ENCODE assay signal across 21 mouse cellular contexts in genomic region chr9:119473608-119474164, GRCm38 (mm10). TPM values are rescaled to one million over a fixed set of nuclear protein-coding genes. Genes with fewer than 3 reads are reported as not detected.
DNase-seq lines count a peak whose midpoint lies in the region; ATAC-seq and TF ChIP-seq lines count a peak whose summit lies in the region.
"Had no signal": no experiment of that assay in that cellular context is flagged by ENCODE, and none has a peak within 500 bp of the region (broad histone marks: within the 10 kb centered on the region; RNA-seq: fewer than 3 reads in every experiment).

No protein-coding gene starts in this region.

- no peak overlapping the region for H3ac ChIP-seq in myocyte (ENCODE audit: control insufficient read depth, insufficient read length)

- no peak overlapping the region for H3K4me3 ChIP-seq in heart, embryonic 10.5 days
- H3K4me3 ChIP-seq in spleen, adult 2 months (ENCODE audit: extremely low read depth, insufficient read depth, insufficient read length) = no peak overlapping the region
- no peak overlapping the region for H3K4me3 ChIP-seq in myocyte
- H3K4me3 ChIP-seq in kidney, embryonic 14.5 days (ENCODE audit: low read length) = no peak overlapping the region
- H3K4me3 ChIP-seq: embryonic facial prominence, embryonic 12.5 days; forebrain, embryonic 15.5 days had no signal

- 67% methylated on average over 9 of the region's 9 CpGs for WGBS in heart, embryonic 10.5 days
- WGBS in spleen, adult 2 months = 76% methylated on average over 9 of the region's 9 CpGs
- WGBS in kidney, embryonic 14.5 days = 76% methylated on average over 9 of the region's 9 CpGs

- no peaks in the 10 kb centered on the region for H3K79me2 ChIP-seq in myocyte (ENCODE audit: control insufficient read depth, insufficient read depth)

- no peak for TF ChIP-seq POLR2A in spleen, adult 2 months (IDR thresholded peaks at IDR 0.05; ENCODE audit: low read depth, low read length)
- TF ChIP-seq POLR2A in myocyte (IDR thresholded peaks at IDR 0.05; ENCODE audit: insufficient read length, low read depth) = no peak

- H3K4me2 ChIP-seq in myocyte (ENCODE audit: low read depth) = peak overlapping the region; percentile 53
- no peak overlapping the region for H3K4me2 ChIP-seq in kidney, embryonic 14.5 days (replicated peaks; ENCODE audit: low read depth, low read length)
- H3K4me2 ChIP-seq: embryonic facial prominence, embryonic 12.5 days; forebrain, embryonic 15.5 days; heart, embryonic 11.5 days had no signal

- H3K27ac ChIP-seq in heart, embryonic 10.5 days = peak overlapping the region; percentile 81
- H3K27ac ChIP-seq in spleen, adult 2 months (ENCODE audit: insufficient read depth, low read length) = 0 out of 2 replicates have a peak overlapping the region, but pooled peaks have one; percentile 1
- H3K27ac ChIP-seq in kidney, embryonic 14.5 days (ENCODE audit: low read depth, low read length) = no peak overlapping the region
- H3K27ac ChIP-seq: embryonic facial prominence, embryonic 12.5 days; forebrain, embryonic 15.5 days; kidney, postnatal 0 days had no signal

- peaks cover 86% of the 10 kb centered on the region for H3K4me1 ChIP-seq in heart, embryonic 10.5 days
- H3K4me1 ChIP-seq in spleen, adult 2 months (ENCODE audit: control insufficient read depth, insufficient read depth, insufficient read length) = no peaks in the 10 kb centered on the region
- H3K4me1 ChIP-seq in kidney, embryonic 14.5 days (ENCODE audit: control insufficient read depth, insufficient read depth, low read length) = no peaks in the 10 kb centered on the region

- intact Hi-C loops in heart, postnatal 25 days (cut with DNase I) = loop anchor here (2.0 kb wide), 1 partner anchor 41 kb away; no protein-coding TSS in a partner anchor

- no peak for DNase-seq in heart, embryonic 10.5 days (ENCODE audit: low spot score)
- no peak for DNase-seq in heart, postnatal 25 days (ENCODE audit: low spot score)
- no peak for DNase-seq in spleen, adult 2 months (ENCODE audit: low read depth in 1 of 2, low spot score in 2 of 2)
- DNase-seq in spleen, adult 18-20 months = no peak
- peak; percentile 55 for DNase-seq in Muller cell, postnatal 12 days (ENCODE audit: inconsistent ontology term)
- DNase-seq in B cell, adult 2 months = no peak
- DNase-seq: adrenal gland, postnatal 10 days; cerebellum, adult 18-20 months; cerebellum, adult 9-11 months; cerebellum, postnatal 36 days; gastrocnemius, postnatal 14 days; heart, adult 11 months had no signal

- no peak for ATAC-seq in kidney, embryonic 14.5 days (ENCODE audit: low FRiP score, low TSS enrichment)
- ATAC-seq: forebrain, embryonic 15.5 days; hindbrain, embryonic 16.5 days; inflammation-experienced regulatory T-cells, adult 6 months; intestine, postnatal 0 days had no signal

- no peaks in the 10 kb centered on the region for H3K9me3 ChIP-seq in heart, embryonic 10.5 days
- no peaks in the 10 kb centered on the region for H3K9me3 ChIP-seq in kidney, embryonic 14.5 days (ENCODE audit: control insufficient read depth, low read length)
- H3K9me3 ChIP-seq: embryonic facial prominence, embryonic 12.5 days; forebrain, embryonic 15.5 days had no signal

- H3K9ac ChIP-seq in kidney, embryonic 14.5 days (ENCODE audit: low read depth, low read length) = no peak overlapping the region
- H3K9ac ChIP-seq: embryonic facial prominence, embryonic 12.5 days; forebrain, embryonic 15.5 days had no signal

- H3K27me3 ChIP-seq in heart, embryonic 10.5 days (ENCODE audit: insufficient read depth, poor library complexity, severe bottlenecking) = peaks cover 4% of the 10 kb centered on the region; the same call in 1 of the 2 replicates
- H3K27me3 ChIP-seq in spleen, adult 2 months (ENCODE audit: control insufficient read depth, insufficient read depth, low read length) = no peaks in the 10 kb centered on the region
- H3K27me3 ChIP-seq in myocyte (ENCODE audit: control insufficient read depth, insufficient read depth, insufficient read length) = no peaks in the 10 kb centered on the region
- no peaks in the 10 kb centered on the region for H3K27me3 ChIP-seq in kidney, embryonic 14.5 days (ENCODE audit: control insufficient read depth, insufficient read depth, low read length)
- H3K27me3 ChIP-seq: embryonic facial prominence, embryonic 12.5 days; forebrain, embryonic 15.5 days had no signal

- H3K36me3 ChIP-seq in heart, embryonic 10.5 days = no peaks in the 10 kb centered on the region
- no peaks in the 10 kb centered on the region for H3K36me3 ChIP-seq in spleen, adult 2 months (ENCODE audit: control insufficient read depth, insufficient read depth, low read length)
- no peaks in the 10 kb centered on the region for H3K36me3 ChIP-seq in myocyte (ENCODE audit: control insufficient read depth, insufficient read depth)
- H3K36me3 ChIP-seq in kidney, embryonic 14.5 days (ENCODE audit: control insufficient read depth, insufficient read depth, low read length) = no peaks in the 10 kb centered on the region
- H3K36me3 ChIP-seq: embryonic facial prominence, embryonic 12.5 days; forebrain, embryonic 15.5 days had no signal

- no peak for TF ChIP-seq CTCF in spleen, adult 2 months (IDR thresholded peaks at IDR 0.05; ENCODE audit: extremely low read depth, insufficient read depth, insufficient read length, insufficient replicate concordance)

TF ChIP-seq in myocyte, 11 proteins besides CTCF, POLR2A, EP300 and RAD21:
- no peak for TF ChIP-seq POLR2AphosphoS2 (IDR thresholded peaks at IDR 0.05; ENCODE audit: insufficient read length, low read depth)
- TF ChIP-seq CEBPB (IDR thresholded peaks at IDR 0.05; ENCODE audit: insufficient read depth, poor library complexity, severe bottlenecking) = peak; percentile 65; the same call in 1 of the 2 replicates
- no peak for TF ChIP-seq MAX (IDR thresholded peaks at IDR 0.05; ENCODE audit: low read depth)
- no peak for TF ChIP-seq E2F4 (IDR thresholded peaks at IDR 0.05; ENCODE audit: insufficient read depth)
- TF ChIP-seq USF1 (IDR thresholded peaks at IDR 0.05; ENCODE audit: low read depth) = no peak
- TF ChIP-seq MYOD1 (IDR thresholded peaks at IDR 0.05; ENCODE audit: control insufficient read depth in 1 of 3, insufficient read length in 2 of 3, low read depth in 2 of 3) = peak in 1 of 3 experiments; percentile 46

RNA-seq across cellular contexts. Expression of gene Exog, which starts 28.9 kb away (rescaled TPM):
- polyA plus RNA-seq in heart, embryonic 10.5 days (2016; fragmentation: Nextera tagmentation; extraction: Ambion mirVana) = 16.2 and 25.0 TPM in 2 replicates
- 1 to 10 TPM; 2.4 to 2.5 TPM for total RNA-seq in heart, postnatal 25 days (2021)
- 1.9 and 2.2 TPM in 2 replicates for polyA plus RNA-seq in spleen, adult 2 months (2012; rRNA removed)
- polyA plus RNA-seq in myocyte (2012; fragmentation: generic; extraction: Trizol) = 4.0 TPM
- polyA plus RNA-seq in kidney, embryonic 14.5 days (2014; fragmentation: Nextera tagmentation; extraction: Ambion mirVana) = 21.4 and 27.8 TPM in 2 replicates
